Mouse (Mus musculus) heart, embryonic 13.5 days (tissue): ENCODE results near the gene Sbno1. TPM values are rescaled to one million over a fixed set of nuclear protein-coding genes. Genes with fewer than 3 reads are reported as not detected.

Experiments
- ATAC-seq: fragments of 200-750 bp; cut with Nextera tagmentation; 2 replicates; pipeline ENCODE4 v1.8.0; 2017; ENCODE audit warnings: moderate TSS enrichment; ENCODE audit not compliant: insufficient number of reproducible peaks, low FRiP score, low TSS enrichment; ENCODE audit errors: extremely low read depth
- H3K27ac ChIP-seq: fragments of 300-500 bp; sonication (generic); replicated peaks from 2 replicates; pipeline ENCODE4 v1.5.1; 2015; ENCODE audit warnings: moderate library complexity, mild to moderate bottlenecking, inconsistent platforms
- H3K27me3 ChIP-seq: fragments of 300-500 bp; sonication (generic); replicated peaks from 2 replicates; pipeline ENCODE4 v1.6.1; 2015; ENCODE audit warnings: mild to moderate bottlenecking, inconsistent platforms
- H3K36me3 ChIP-seq: fragments of 300-500 bp; sonication (generic); 2 replicates; pipeline ENCODE4 v1.6.1; 2015; ENCODE audit warnings: mild to moderate bottlenecking, inconsistent platforms
- H3K4me1 ChIP-seq: fragments of 300-500 bp; sonication (generic); 2 replicates; pipeline ENCODE4 v1.6.1; 2015; ENCODE audit warnings: inconsistent platforms
- H3K4me2 ChIP-seq: fragments of 300-500 bp; sonication (generic); 2 replicates; pipeline ENCODE4 v1.6.1; 2015; ENCODE audit warnings: inconsistent platforms, mild to moderate bottlenecking, moderate library complexity
- H3K4me3 ChIP-seq: fragments of 300-500 bp; sonication (generic); 2 replicates; pipeline ENCODE4 v1.5.1; 2015; ENCODE audit warnings: moderate library complexity, mild to moderate bottlenecking, inconsistent platforms
- H3K9ac ChIP-seq: fragments of 300-500 bp; sonication (generic); 2 replicates; pipeline ENCODE4 v1.6.1; 2015; ENCODE audit warnings: inconsistent platforms, mild to moderate bottlenecking, moderate library complexity
- H3K9me3 ChIP-seq: fragments of 300-500 bp; sonication (generic); 2 replicates; pipeline ENCODE4 v1.6.1; 2016; ENCODE audit warnings: inconsistent platforms
- WGBS: fragments of 180-500 bp; shearing (Covaris S2); methylation state at CpG from one replicate; pipeline ENCODE4 v1.1.7; 2015; ENCODE audit warnings: mixed read lengths; 5-methylcytosine and 5-hydroxymethylcytosine counted together
- polyA plus RNA-seq: library from polyadenylated mRNA; unstranded; fragments of >200 nt; fragmentation: Nextera tagmentation; extraction: Ambion mirVana; gene quantifications from 2 replicates; pipeline ENCODE4 v1.2.1, GENCODE M21; 2015

Gene Sbno1
- polyA plus RNA-seq, 1 experiment from 2014 or later = 54.3 TPM

- H3K36me3 ChIP-seq = peaks cover 40% of the 10 kb centered on the region
- H3K4me2 ChIP-seq = no peak overlapping the region
- peaks cover 18% of the 10 kb centered on the region for H3K4me1 ChIP-seq
- no peak overlapping the region for H3K27ac ChIP-seq
- H3K4me3 ChIP-seq = no peak overlapping the region
- 81% methylated on average over 2 of the region's 2 CpGs for WGBS
- ATAC-seq = no peak
- H3K9me3 ChIP-seq = no peaks in the 10 kb centered on the region
- H3K27me3 ChIP-seq = no peaks in the 10 kb centered on the region
- no peak overlapping the region for H3K9ac ChIP-seq
Measured at GRCm38 (mm10) chr5:124418903-124419302, 6.9 kb downstream of the Sbno1 start.

GRCm38 (mm10) chr5:124412163-124412562 lies 13.6 kb downstream of the Sbno1 start:
- Histone ChIP-seq H3K4me2 (no peak overlapping the region), H3K9ac (no peak overlapping the region), H3K4me1 (peaks cover 3% of the 10 kb centered on the region; the same call in 1 of the 2 replicates), H3K27ac (no peak overlapping the region), H3K4me3 (no peak overlapping the region), H3K27me3 (no peaks in the 10 kb centered on the region), H3K9me3 (no peaks in the 10 kb centered on the region), H3K36me3 (peaks cover 66% of the 10 kb centered on the region)
- no peak for ATAC-seq
- 78% methylated on average over 5 of the region's 5 CpGs for WGBS

DNA sequence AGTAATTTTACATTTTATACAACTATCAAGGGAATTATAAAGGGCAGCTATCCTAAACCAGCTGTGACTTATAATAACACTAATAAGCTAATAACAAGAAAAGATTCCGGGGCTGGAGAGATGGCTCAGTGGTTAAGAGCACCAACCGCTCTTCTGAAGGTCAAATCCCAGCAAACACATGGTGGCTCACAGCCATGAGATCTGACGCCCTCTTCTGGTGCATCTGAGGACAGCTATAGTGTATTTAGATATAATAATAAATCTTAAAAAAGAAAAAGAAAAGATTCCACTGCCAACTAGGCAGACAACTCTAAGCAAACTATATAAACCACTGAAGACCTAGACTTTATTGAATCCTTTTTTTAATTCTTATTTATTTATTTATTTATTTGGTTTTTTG lies 15.0 kb downstream of the Sbno1 start:
- Histone ChIP-seq H3K4me3 (no peak overlapping the region), H3K4me2 (no peak overlapping the region), H3K9ac (no peak overlapping the region), H3K27me3 (no peaks in the 10 kb centered on the region), H3K27ac (no peak overlapping the region), H3K36me3 (peaks cover 79% of the 10 kb centered on the region), H3K4me1 (no peaks in the 10 kb centered on the region), H3K9me3 (no peaks in the 10 kb centered on the region)
- no peak for ATAC-seq
- 77% methylated on average over 3 of the region's 3 CpGs for WGBS

DNA sequence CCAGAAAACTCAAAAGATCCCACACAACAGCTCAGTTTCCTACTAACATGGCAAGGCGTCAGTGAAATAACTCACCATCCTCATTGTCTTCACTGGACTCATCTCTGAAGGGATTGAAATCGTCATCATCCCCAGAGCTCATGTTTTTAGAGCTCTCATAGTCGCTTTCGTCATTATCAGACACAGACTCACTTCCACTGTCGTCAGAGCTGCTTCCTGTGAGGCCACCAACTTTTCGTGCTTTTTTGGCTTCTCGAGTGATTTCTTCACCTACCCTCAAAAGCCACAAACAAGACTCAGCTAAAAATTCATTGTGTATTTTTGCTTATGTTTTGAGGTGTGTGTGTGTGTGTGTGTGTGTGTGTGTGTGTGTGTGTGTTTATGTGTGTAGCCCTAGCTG lies 32.1 kb downstream of the Sbno1 start:
- ATAC-seq = no peak
- 76% methylated on average over 7 of the region's 7 CpGs for WGBS
- Histone ChIP-seq H3K4me3 (no peak overlapping the region), H3K36me3 (peaks cover 94% of the 10 kb centered on the region), H3K4me2 (no peak overlapping the region), H3K27me3 (no peaks in the 10 kb centered on the region), H3K9ac (no peak overlapping the region), H3K4me1 (no peaks in the 10 kb centered on the region), H3K27ac (no peak overlapping the region), H3K9me3 (no peaks in the 10 kb centered on the region)

DNA sequence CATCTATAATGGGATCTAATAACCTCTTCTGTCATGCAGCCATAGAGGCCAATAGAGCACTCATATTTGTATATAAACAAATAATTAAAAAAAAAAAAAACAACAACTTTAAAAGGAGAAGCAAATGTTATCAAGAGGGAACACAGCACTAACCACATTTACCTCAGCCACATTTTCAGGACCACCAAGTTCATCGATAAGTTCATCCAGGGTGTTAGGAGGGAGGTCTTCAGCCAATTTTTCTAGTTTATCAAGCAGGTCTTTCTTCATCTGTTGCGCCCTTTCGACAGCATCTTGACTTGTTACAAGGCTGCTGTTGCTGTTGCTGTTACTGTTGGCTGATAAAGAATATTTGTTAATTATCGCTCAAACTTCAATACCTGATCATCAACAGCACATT lies 33.4 kb downstream of the Sbno1 start:
- Histone ChIP-seq H3K4me2 (no peak overlapping the region), H3K9ac (no peak overlapping the region), H3K9me3 (no peaks in the 10 kb centered on the region), H3K4me1 (no peaks in the 10 kb centered on the region), H3K4me3 (no peak overlapping the region), H3K27ac (no peak overlapping the region), H3K36me3 (peaks cover 93% of the 10 kb centered on the region), H3K27me3 (no peaks in the 10 kb centered on the region)
- 96% methylated on average over 4 of the region's 4 CpGs for WGBS
- ATAC-seq = no peak

DNA sequence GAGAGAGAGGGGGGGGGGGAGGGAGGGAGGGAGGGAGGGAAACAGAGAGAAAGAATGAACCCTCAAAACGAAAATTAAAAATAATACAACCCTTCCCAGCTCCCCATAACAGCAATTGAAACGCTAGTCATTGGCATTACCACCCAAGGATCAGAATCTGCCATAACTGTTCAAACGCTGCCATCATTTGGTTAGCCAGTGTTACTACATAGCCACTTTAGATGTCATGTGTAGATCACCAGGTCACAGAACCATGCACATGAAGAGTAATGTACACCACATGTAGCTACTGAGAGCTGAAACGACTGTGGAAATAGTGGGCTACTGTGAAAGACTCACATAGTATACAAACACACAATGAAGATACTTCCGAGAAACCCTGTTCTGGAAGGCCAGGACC lies 37.9 kb downstream of the Sbno1 start:
- no peak for ATAC-seq
- Histone ChIP-seq H3K4me3 (no peak overlapping the region), H3K27ac (no peak overlapping the region), H3K4me1 (no peaks in the 10 kb centered on the region), H3K9ac (no peak overlapping the region), H3K4me2 (no peak overlapping the region), H3K9me3 (no peaks in the 10 kb centered on the region), H3K36me3 (peaks cover 94% of the 10 kb centered on the region), H3K27me3 (no peaks in the 10 kb centered on the region)
- WGBS = 82% methylated on average over 5 of the region's 5 CpGs

DNA sequence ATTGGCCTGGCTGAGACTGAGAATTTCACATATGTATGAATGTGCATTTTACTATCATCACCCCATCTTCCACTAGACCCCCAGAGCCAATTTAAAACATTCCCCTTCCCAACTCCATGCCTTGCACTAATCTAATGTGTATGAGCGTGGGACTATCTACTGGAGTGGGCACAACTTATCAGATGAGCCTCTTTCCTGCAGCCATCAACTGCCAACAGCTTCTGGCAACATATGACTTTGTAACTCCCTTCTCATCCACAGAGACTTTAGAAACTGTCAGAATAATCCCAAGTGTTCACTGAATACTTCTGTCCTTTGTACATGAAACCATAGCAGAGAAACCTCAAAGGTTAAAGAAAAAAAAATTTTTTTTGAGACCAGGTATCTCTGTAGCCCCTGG lies 45.7 kb downstream of the Sbno1 start:
- no peaks in the 10 kb centered on the region for H3K4me1 ChIP-seq
- no peak for ATAC-seq
- H3K27ac ChIP-seq = no peak overlapping the region
- no peaks in the 10 kb centered on the region for H3K9me3 ChIP-seq
- no peak overlapping the region for H3K9ac ChIP-seq
- no peak overlapping the region for H3K4me2 ChIP-seq
- 84% methylated on average over 1 of the region's 1 CpGs for WGBS
- peaks cover 96% of the 10 kb centered on the region for H3K36me3 ChIP-seq
- no peaks in the 10 kb centered on the region for H3K27me3 ChIP-seq
- no peak overlapping the region for H3K4me3 ChIP-seq

- no peaks in the 10 kb centered on the region for H3K9me3 ChIP-seq
- no peak overlapping the region for H3K4me2 ChIP-seq
- WGBS = 88% methylated on average over 4 of the region's 4 CpGs
- H3K9ac ChIP-seq = no peak overlapping the region
- no peak overlapping the region for H3K27ac ChIP-seq
- H3K4me1 ChIP-seq = no peaks in the 10 kb centered on the region
- H3K27me3 ChIP-seq = no peaks in the 10 kb centered on the region
- peaks cover 95% of the 10 kb centered on the region for H3K36me3 ChIP-seq
- no peak for ATAC-seq
- H3K4me3 ChIP-seq = no peak overlapping the region
Measured at GRCm38 (mm10) chr5:124377149-124377548, 48.7 kb downstream of the Sbno1 start.

DNA sequence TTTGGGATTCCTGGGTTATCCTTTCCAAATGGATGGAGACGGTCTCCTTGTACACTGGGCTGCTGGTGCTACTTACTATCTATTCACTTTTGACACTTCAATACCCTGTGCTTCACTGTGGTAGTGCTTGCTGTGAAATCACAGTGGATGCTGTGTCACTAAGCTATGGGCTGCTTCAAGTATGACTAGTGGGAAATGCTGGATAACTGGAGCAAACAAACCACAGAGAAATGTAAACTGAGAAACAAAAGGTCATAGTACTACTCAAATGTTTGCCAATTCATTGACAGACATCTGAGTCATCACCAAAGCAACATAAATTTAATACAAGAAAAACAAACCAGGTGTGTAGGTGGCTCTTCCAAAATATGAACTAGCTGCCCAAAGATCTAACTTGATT lies 49.4 kb downstream of the Sbno1 start:
- WGBS = 87% methylated on average over 1 of the region's 1 CpGs
- ATAC-seq = no peak

DNA sequence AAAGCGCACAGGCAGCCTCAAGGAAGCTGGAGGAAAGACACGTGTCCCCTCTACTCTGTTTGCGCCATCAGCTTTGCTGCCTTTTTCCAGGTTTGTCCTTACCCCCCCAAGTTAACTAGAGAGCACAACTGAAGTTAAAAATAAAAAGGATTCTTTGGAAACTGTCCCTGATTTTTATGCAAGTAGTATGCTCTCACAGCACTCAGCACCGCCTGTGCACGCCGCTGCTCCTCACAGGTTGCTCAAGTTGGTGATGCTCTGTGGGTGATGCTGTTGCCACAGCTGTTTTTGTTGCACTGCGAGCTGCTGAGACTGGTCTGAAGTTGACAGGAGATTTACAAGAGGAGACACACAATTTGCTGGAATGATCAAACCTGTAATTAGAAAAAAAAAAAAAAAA lies 51.5 kb downstream of the Sbno1 start:
- Histone ChIP-seq H3K36me3 (peaks cover 95% of the 10 kb centered on the region), H3K4me1 (no peaks in the 10 kb centered on the region), H3K27ac (no peak overlapping the region), H3K9ac (no peak overlapping the region), H3K4me2 (no peak overlapping the region), H3K27me3 (no peaks in the 10 kb centered on the region), H3K4me3 (no peak overlapping the region), H3K9me3 (no peaks in the 10 kb centered on the region)
- 93% methylated on average over 7 of the region's 7 CpGs for WGBS
- ATAC-seq = no peak

More for the DNA sequence above, 49.4 kb downstream of the Sbno1 start:
- Histone ChIP-seq H3K27me3 (no peaks in the 10 kb centered on the region), H3K4me2 (no peak overlapping the region), H3K27ac (no peak overlapping the region), H3K36me3 (peaks cover 95% of the 10 kb centered on the region), H3K9ac (no peak overlapping the region), H3K4me3 (no peak overlapping the region), H3K9me3 (no peaks in the 10 kb centered on the region), H3K4me1 (no peaks in the 10 kb centered on the region)

GRCm38 (mm10) chr5:124366721-124367120 lies 59.1 kb downstream of the Sbno1 start:
- Histone ChIP-seq H3K9me3 (no peaks in the 10 kb centered on the region), H3K4me3 (no peak overlapping the region), H3K4me2 (no peak overlapping the region), H3K36me3 (peaks cover 48% of the 10 kb centered on the region), H3K27me3 (no peaks in the 10 kb centered on the region), H3K4me1 (no peaks in the 10 kb centered on the region), H3K9ac (no peak overlapping the region), H3K27ac (no peak overlapping the region)
- WGBS = 73% methylated on average over 3 of the region's 3 CpGs
- ATAC-seq = no peak

DNA sequence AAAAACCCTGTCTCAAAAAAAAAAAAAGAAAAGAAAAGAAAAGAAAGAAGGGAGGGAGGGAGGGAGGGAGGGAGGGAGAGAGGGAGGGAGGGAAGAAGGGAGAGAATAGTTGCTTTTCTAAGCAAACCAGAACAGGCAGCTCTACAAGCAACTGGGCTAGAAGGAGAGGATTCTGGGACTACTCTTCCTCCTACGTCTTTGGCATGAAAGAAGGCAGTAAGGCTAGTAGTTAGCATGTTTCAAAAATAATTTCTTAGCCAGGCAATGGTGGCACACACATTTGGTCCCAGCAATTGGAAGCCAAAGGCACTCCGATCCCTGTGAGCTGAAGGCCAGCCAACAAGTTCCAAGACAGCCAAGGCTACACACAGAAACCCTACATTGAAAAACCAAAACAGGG lies 60.0 kb downstream of the Sbno1 start:
- Histone ChIP-seq H3K27ac (no peak overlapping the region), H3K4me2 (no peak overlapping the region), H3K9ac (no peak overlapping the region), H3K4me1 (no peaks in the 10 kb centered on the region), H3K9me3 (no peaks in the 10 kb centered on the region), H3K4me3 (no peak overlapping the region), H3K36me3 (peaks cover 39% of the 10 kb centered on the region), H3K27me3 (no peaks in the 10 kb centered on the region)
- 83% methylated on average over 2 of the region's 2 CpGs for WGBS
- ATAC-seq = no peak
